Mouse (Mus musculus) mouse embryonic stem cell (cell line): Measurements from ENCODE around the gene Myo16.

ENCODE experiments used
- in situ Hi-C, 2 experiments: fragments of 300-500 bp; cut with MboI; formaldehyde crosslinking; loops; 1 replicate in 1 of 2; 3 replicates in 1 of 2; pipeline ENCODE4 v1.14.3; 2019 to 2020; ENCODE audit warnings: low sequenced_read_pairs in 2 of 2, low pct_unique_long_range_greater_than_20kb in 1 of 2, mixed read lengths in 1 of 2; ENCODE audit not compliant: unreplicated experiment in 1 of 2

The Myo16 gene

GRCm38 (mm10) chr8:10255741-10256140 is 102.0 kb downstream of the Myo16 start:
- in situ Hi-C loops, result no loop called here

GRCm38 (mm10) chr8:10256563-10256962 is 102.9 kb downstream of the Myo16 start:
- in situ Hi-C loops, result no loop called here

GRCm38 (mm10) chr8:10270094-10270493 is 116.4 kb downstream of the Myo16 start:
- in situ Hi-C loops, result no loop called here

GRCm38 (mm10) chr8:10292600-10292999 is 138.9 kb downstream of the Myo16 start:
- in situ Hi-C loops, result no loop called here

GRCm38 (mm10) chr8:10300797-10301196 is 147.1 kb downstream of the Myo16 start:
- in situ Hi-C loops, result no loop called here

GRCm38 (mm10) chr8:10303061-10303460 is 149.3 kb downstream of the Myo16 start:
- in situ Hi-C loops, result no loop called here

GRCm38 (mm10) chr8:10303992-10304391 is 150.3 kb downstream of the Myo16 start:
- in situ Hi-C loops, result no loop called here

GRCm38 (mm10) chr8:10304721-10305120 is 151.0 kb downstream of the Myo16 start:
- in situ Hi-C loops, result no loop called here

GRCm38 (mm10) chr8:10307345-10307744 is 153.6 kb downstream of the Myo16 start:
- in situ Hi-C loops, result no loop called here

- in situ Hi-C loops, result no loop called here
Observed at GRCm38 (mm10) chr8:10307770-10308476, 154.2 kb downstream of the Myo16 start.

- in situ Hi-C loops, result no loop called here
Observed at GRCm38 (mm10) chr8:10310470-10310869, 156.8 kb downstream of the Myo16 start.

- in situ Hi-C loops, result no loop called here
Observed at GRCm38 (mm10) chr8:10312316-10312715, 158.6 kb downstream of the Myo16 start.

- in situ Hi-C loops, result no loop called here
Observed at GRCm38 (mm10) chr8:10316201-10316600, 162.5 kb downstream of the Myo16 start.

- in situ Hi-C loops, result no loop called here
Observed at GRCm38 (mm10) chr8:10318103-10318502, 164.4 kb downstream of the Myo16 start.

- in situ Hi-C loops, result no loop called here
Observed at GRCm38 (mm10) chr8:10350451-10350850, 196.7 kb downstream of the Myo16 start.

GRCm38 (mm10) chr8:10358711-10359110 is 205.0 kb downstream of the Myo16 start:
- in situ Hi-C loops, result no loop called here

GRCm38 (mm10) chr8:10362949-10363348 is 209.2 kb downstream of the Myo16 start:
- in situ Hi-C loops, result no loop called here

- in situ Hi-C loops, result no loop called here
Observed at GRCm38 (mm10) chr8:10363654-10364406, 210.1 kb downstream of the Myo16 start.

- in situ Hi-C loops, result no loop called here
Observed at GRCm38 (mm10) chr8:10366141-10366540, 212.4 kb downstream of the Myo16 start.

- in situ Hi-C loops, result no loop called here
Observed at GRCm38 (mm10) chr8:10372571-10372970, 218.9 kb downstream of the Myo16 start.
